Mouse (Mus musculus): Measurements from ENCODE around the gene Nod1.

The Nod1 gene

GRCm38 (mm10) chr6:54939631-54940030, 32.8 kb downstream of the Nod1 start:
- in situ Hi-C loops (cut with MboI), result no loop called here

GRCm38 (mm10) chr6:54936496-54936895, 35.9 kb downstream of the Nod1 start:
- in situ Hi-C loops (cut with MboI), result no loop called here

GRCm38 (mm10) chr6:54934930-54935329, 37.5 kb downstream of the Nod1 start:
- in situ Hi-C loops (cut with MboI), result no loop called here

GRCm38 (mm10) chr6:54934313-54934712, 38.1 kb downstream of the Nod1 start:
- in situ Hi-C loops (cut with MboI), result no loop called here

- in situ Hi-C loops (cut with MboI), result no loop called here
Measured at GRCm38 (mm10) chr6:54933866-54934265, 38.5 kb downstream of the Nod1 start.

- in situ Hi-C loops (cut with MboI), result no loop called here
Measured at GRCm38 (mm10) chr6:54933216-54933615, 39.2 kb downstream of the Nod1 start.

- in situ Hi-C loops (cut with MboI), result no loop called here
Measured at GRCm38 (mm10) chr6:54932526-54932925, 39.9 kb downstream of the Nod1 start.

GRCm38 (mm10) chr6:54931641-54932040, 40.8 kb downstream of the Nod1 start:
- in situ Hi-C loops (cut with MboI), result no loop called here

GRCm38 (mm10) chr6:54927946-54928345, 44.5 kb downstream of the Nod1 start:
- in situ Hi-C loops (cut with MboI), result no loop called here

- in situ Hi-C loops (cut with MboI), result no loop called here
Measured at GRCm38 (mm10) chr6:54926899-54927298, 45.5 kb downstream of the Nod1 start.

- in situ Hi-C loops (cut with MboI), result no loop called here
Measured at GRCm38 (mm10) chr6:54925736-54926440, 46.5 kb downstream of the Nod1 start.

GRCm38 (mm10) chr6:54924538-54924937, 47.9 kb downstream of the Nod1 start:
- in situ Hi-C loops (cut with MboI), result loop anchor here (25.0 kb wide), 1 partner anchor 238 kb away; no protein-coding TSS in a partner anchor

- in situ Hi-C loops (cut with MboI), result loop anchor here (25.0 kb wide), 1 partner anchor 244 kb away; no protein-coding TSS in a partner anchor
Measured at GRCm38 (mm10) chr6:54918521-54918920, 53.9 kb downstream of the Nod1 start.

GRCm38 (mm10) chr6:54917523-54917922, 54.9 kb downstream of the Nod1 start:
- in situ Hi-C loops (cut with MboI), result loop anchor here (25.0 kb wide), 1 partner anchor 245 kb away; no protein-coding TSS in a partner anchor

- in situ Hi-C loops (cut with MboI), result loop anchor here (25.0 kb wide), 1 partner anchor 245 kb away; no protein-coding TSS in a partner anchor
Measured at GRCm38 (mm10) chr6:54916941-54917340, 55.5 kb downstream of the Nod1 start.

GRCm38 (mm10) chr6:54916163-54916562, 56.2 kb downstream of the Nod1 start:
- in situ Hi-C loops (cut with MboI), result loop anchor here (25.0 kb wide), 1 partner anchor 246 kb away; no protein-coding TSS in a partner anchor

GRCm38 (mm10) chr6:54914977-54915376, 57.4 kb downstream of the Nod1 start:
- in situ Hi-C loops (cut with MboI), result loop anchor here (25.0 kb wide), 1 partner anchor 247 kb away; no protein-coding TSS in a partner anchor

- in situ Hi-C loops (cut with MboI), result loop anchor here (25.0 kb wide), 1 partner anchor 256 kb away; no protein-coding TSS in a partner anchor
Measured at GRCm38 (mm10) chr6:54906053-54907040, 66.1 kb downstream of the Nod1 start.

GRCm38 (mm10) chr6:54902547-54902946, 69.9 kb downstream of the Nod1 start:
- in situ Hi-C loops (cut with MboI), result loop anchor here (25.0 kb wide), 1 partner anchor 260 kb away; no protein-coding TSS in a partner anchor

- in situ Hi-C loops (cut with MboI), result loop anchor here (25.0 kb wide), 1 partner anchor 262 kb away; no protein-coding TSS in a partner anchor
Measured at GRCm38 (mm10) chr6:54900256-54900655, 72.2 kb downstream of the Nod1 start.

GRCm38 (mm10) chr6:54891384-54891783, 81.0 kb downstream of the Nod1 start:
- in situ Hi-C loops (cut with MboI), result no loop called here

GRCm38 (mm10) chr6:54890221-54890620, 82.2 kb downstream of the Nod1 start:
- in situ Hi-C loops (cut with MboI), result no loop called here

All from mature B cell (primary cell).